Mouse (Mus musculus) ES-Bruce4 (cell line): Measurements from ENCODE around the gene Csmd2.

Source experiments
- CTCF ChIP-seq: IDR thresholded peaks from one replicate; pipeline ENCODE4 v1.8.1; 2011; ENCODE audit warnings: low read depth, low read length
- POLR2A ChIP-seq: IDR thresholded peaks from one replicate; pipeline ENCODE4 v1.8.1; 2011; ENCODE audit warnings: low read length; ENCODE audit not compliant: insufficient read depth

DNA sequence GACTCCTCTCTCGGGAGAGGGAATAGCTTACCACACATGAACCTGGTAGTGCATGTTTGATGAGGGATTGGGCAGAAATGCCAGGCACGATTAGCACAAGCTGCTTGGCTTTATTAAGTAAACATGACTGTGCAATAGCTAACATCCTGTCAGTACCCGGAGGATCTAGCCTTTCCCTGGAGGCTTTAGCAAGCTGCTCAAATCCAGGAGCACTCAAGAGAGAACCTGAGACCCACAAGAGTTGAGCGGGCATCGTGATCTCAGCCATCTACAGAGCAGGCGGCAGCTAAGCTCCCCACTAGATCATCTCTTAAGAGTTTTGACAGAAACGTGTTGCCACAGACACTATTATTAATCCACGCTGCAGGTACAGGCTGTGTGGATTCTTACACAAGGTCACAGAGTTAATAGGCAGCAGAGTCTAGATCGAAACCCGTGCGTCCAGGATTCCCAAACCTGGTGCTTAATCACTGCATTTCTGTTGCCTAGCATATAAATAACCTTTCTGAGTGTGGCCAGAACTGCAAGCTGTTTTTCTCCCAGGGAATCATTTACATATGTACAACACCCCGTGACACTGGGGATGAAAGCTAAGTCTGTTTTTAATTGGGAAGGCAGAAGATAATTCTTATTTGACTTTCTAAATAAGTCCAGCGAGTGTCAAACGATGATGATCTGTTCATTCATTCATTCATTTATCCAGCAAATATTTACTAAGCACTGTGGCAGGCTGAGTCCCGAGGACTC is 458.0 kb downstream of the Csmd2 start:
- no peak for TF ChIP-seq CTCF
- TF ChIP-seq POLR2A: no peak
